Mouse (Mus musculus) embryonic facial prominence, embryonic 15.5 days (tissue): ENCODE data around the gene Lbhd1. TPM values are rescaled to one million over a fixed set of nuclear protein-coding genes. Genes with fewer than 3 reads are reported as not detected.

Experiments
- ATAC-seq: fragments of 200-750 bp; cut with Nextera tagmentation; 2 replicates; pipeline ENCODE4 v1.8.0; 2017; ENCODE audit warnings: low read depth, moderate TSS enrichment; ENCODE audit not compliant: insufficient number of reproducible peaks, low FRiP score, low TSS enrichment
- H3K27ac ChIP-seq: fragments of 300-500 bp; sonication (generic); replicated peaks from 2 replicates; pipeline ENCODE4 v1.5.1; 2015; ENCODE audit warnings: mild to moderate bottlenecking, inconsistent platforms
- H3K27me3 ChIP-seq: fragments of 300-500 bp; sonication (generic); 2 replicates; pipeline ENCODE4 v1.6.1; 2015; ENCODE audit warnings: inconsistent platforms
- H3K36me3 ChIP-seq: fragments of 300-500 bp; sonication (generic); 2 replicates; pipeline ENCODE4 v1.6.1; 2015; ENCODE audit warnings: mild to moderate bottlenecking, inconsistent platforms
- H3K4me1 ChIP-seq: fragments of 300-500 bp; sonication (generic); 2 replicates; pipeline ENCODE4 v1.6.1; 2015; ENCODE audit warnings: inconsistent platforms
- H3K4me2 ChIP-seq: fragments of 300-500 bp; sonication (generic); replicated peaks from 2 replicates; pipeline ENCODE4 v1.6.1; 2015; ENCODE audit warnings: mild to moderate bottlenecking, inconsistent platforms
- H3K4me3 ChIP-seq: fragments of 300-500 bp; sonication (generic); replicated peaks from 2 replicates; pipeline ENCODE4 v1.5.1; 2015; ENCODE audit warnings: mild to moderate bottlenecking, inconsistent platforms
- H3K9ac ChIP-seq: fragments of 300-500 bp; sonication (generic); 2 replicates; pipeline ENCODE4 v1.6.1; 2015; ENCODE audit warnings: inconsistent platforms
- H3K9me3 ChIP-seq: fragments of 300-500 bp; sonication (generic); replicated peaks from 2 replicates; pipeline ENCODE4 v1.6.1; 2016; ENCODE audit warnings: inconsistent platforms
- WGBS: fragments of 180-500 bp; shearing (Covaris S2); methylation state at CpG from one replicate; pipeline ENCODE4 v1.1.7; 2015; 5-methylcytosine and 5-hydroxymethylcytosine counted together
- polyA plus RNA-seq: library from polyadenylated mRNA; unstranded; fragments of >200 nt; fragmentation: Nextera tagmentation; extraction: Ambion mirVana; gene quantifications from 2 replicates; pipeline ENCODE4 v1.2.1, GENCODE M21; 2015

The Lbhd1 gene
- polyA plus RNA-seq, 1 experiment from 2014 or later = 58.7 TPM

- under 1% methylated on average over 6 of the region's 6 CpGs for WGBS
- Histone ChIP-seq H3K36me3 (peaks cover 22% of the 10 kb centered on the region), H3K27me3 (no peaks in the 10 kb centered on the region), H3K9me3 (no peaks in the 10 kb centered on the region), H3K9ac (peak overlapping the region; percentile 76), H3K4me1 (peaks cover 20% of the 10 kb centered on the region), H3K4me3 (peak overlapping the region; percentile 82), H3K27ac (peak overlapping the region; percentile 94), H3K4me2 (peak overlapping the region; percentile 75)
- no peak for ATAC-seq
Observed at GRCm38 (mm10) chr19:8920836-8921291, 37.3 kb downstream of the Lbhd1 start.

DNA sequence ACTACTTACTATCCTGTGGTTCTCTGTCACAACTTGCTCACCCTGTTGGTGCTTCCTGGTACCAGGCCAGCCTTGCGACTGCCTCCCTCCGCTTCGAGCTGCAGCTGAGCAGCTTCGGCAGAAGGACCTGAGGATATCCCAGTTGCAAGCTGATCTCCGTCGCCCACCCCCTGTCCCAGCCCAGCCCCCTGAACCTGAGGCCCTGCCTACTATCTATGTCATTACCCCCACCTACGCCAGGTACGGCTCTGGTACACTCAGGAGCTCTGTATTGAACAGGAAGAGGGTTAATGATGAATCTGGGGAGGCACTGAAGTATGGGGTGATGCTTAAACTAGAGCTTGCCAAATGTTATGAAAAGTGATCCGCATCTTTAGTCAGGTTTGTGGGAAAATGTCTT is 38.2 kb downstream of the Lbhd1 start:
- no peak for ATAC-seq
- H3K27me3 ChIP-seq = no peaks in the 10 kb centered on the region
- peaks cover 21% of the 10 kb centered on the region; the same call in 1 of the 2 replicates for H3K36me3 ChIP-seq
- H3K4me3 ChIP-seq = peak overlapping the region; percentile 82
- no peaks in the 10 kb centered on the region for H3K9me3 ChIP-seq
- H3K4me1 ChIP-seq = peaks cover 20% of the 10 kb centered on the region
- WGBS = 49% methylated on average over 9 of the region's 9 CpGs
- H3K27ac ChIP-seq = no peak overlapping the region
- no peak overlapping the region for H3K9ac ChIP-seq
- peak overlapping the region; percentile 75 for H3K4me2 ChIP-seq

DNA sequence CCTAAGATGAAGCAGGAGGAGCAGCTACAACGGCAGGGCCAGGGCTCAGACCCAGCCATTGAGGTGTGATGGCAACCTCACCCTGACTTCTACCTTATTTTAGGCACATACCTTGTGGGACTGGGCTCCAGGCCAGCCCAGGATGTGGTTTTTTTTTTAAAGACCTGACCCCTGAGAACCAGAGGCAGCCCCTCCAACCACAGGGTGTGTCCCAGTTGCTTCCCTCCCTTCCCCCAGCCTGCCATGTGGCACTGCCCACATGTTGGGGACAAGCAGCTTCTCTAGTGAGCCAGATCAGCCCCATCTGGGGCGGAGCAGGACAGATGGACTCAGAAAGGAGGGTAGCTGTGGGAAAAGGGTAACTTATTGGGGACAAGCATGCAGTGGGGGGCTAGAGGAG is 43.2 kb downstream of the Lbhd1 start:
- 0 out of 2 replicates have a peak overlapping the region, but pooled peaks have one; percentile 48 for H3K27ac ChIP-seq
- WGBS = 73% methylated on average over 2 of the region's 2 CpGs
- H3K36me3 ChIP-seq = peaks cover 31% of the 10 kb centered on the region; the same call in 1 of the 2 replicates

GRCm38 (mm10) chr19:8927891-8928525 is 44.5 kb downstream of the Lbhd1 start:
- no peak overlapping the region for H3K9ac ChIP-seq
- H3K9me3 ChIP-seq = no peaks in the 10 kb centered on the region
- no peaks in the 10 kb centered on the region for H3K27me3 ChIP-seq
- no peak for ATAC-seq
- H3K36me3 ChIP-seq = peaks cover 36% of the 10 kb centered on the region
- WGBS = 84% methylated on average over 12 of the region's 12 CpGs
- H3K4me3 ChIP-seq = no peak overlapping the region
- no peak overlapping the region for H3K4me2 ChIP-seq
- H3K4me1 ChIP-seq = peaks cover 18% of the 10 kb centered on the region
- H3K27ac ChIP-seq = no peak overlapping the region

More for the DNA sequence above, 43.2 kb downstream of the Lbhd1 start:
- Histone ChIP-seq H3K9me3 (no peaks in the 10 kb centered on the region), H3K4me2 (no peak overlapping the region), H3K4me3 (no peak overlapping the region), H3K27me3 (no peaks in the 10 kb centered on the region), H3K4me1 (peaks cover 23% of the 10 kb centered on the region), H3K9ac (no peak overlapping the region)
- ATAC-seq = no peak

DNA sequence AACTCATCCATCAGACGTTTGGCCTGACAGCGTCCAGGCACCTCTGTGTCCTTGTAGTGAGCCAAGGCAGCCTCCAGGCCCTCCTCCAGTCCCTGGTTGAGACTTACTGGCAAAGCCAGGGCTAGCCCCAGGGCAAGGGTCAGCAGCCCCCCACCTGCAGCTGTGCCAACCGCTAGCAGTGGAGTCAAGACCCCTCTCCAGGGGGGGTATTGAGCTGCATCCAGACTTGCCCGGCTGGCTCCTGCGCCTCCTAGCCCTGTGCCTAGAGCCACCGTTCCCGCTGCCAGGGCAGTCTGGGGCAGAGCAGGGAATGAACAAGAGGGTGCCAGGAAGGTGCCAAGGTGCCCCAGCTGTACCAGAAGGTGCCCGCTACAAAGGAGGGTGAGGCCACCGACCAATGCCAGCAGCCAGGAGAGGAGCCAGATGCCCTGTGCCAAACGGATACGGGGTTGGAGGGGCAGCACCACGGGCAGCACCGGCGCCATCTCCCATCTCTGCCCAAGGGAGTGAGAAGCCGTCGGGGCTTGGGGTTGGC is 45.2 kb downstream of the Lbhd1 start:
- Histone ChIP-seq H3K27ac (peak overlapping the region; percentile 83), H3K9ac (peak overlapping the region; percentile 68), H3K4me1 (peaks cover 18% of the 10 kb centered on the region), H3K9me3 (no peaks in the 10 kb centered on the region), H3K36me3 (peaks cover 42% of the 10 kb centered on the region), H3K4me2 (peak overlapping the region; percentile 73), H3K4me3 (peak overlapping the region; percentile 84), H3K27me3 (no peaks in the 10 kb centered on the region)
- 17% methylated on average over 16 of the region's 16 CpGs for WGBS
- ATAC-seq = peak; percentile 16; the same call in 1 of the 2 replicates

- WGBS = under 1% methylated on average over 61 of the region's 74 CpGs
- Histone ChIP-seq H3K36me3 (peaks cover 48% of the 10 kb centered on the region), H3K4me3 (peak within 1 kb of the TSS; percentile 84), H3K9me3 (no peaks in the 10 kb centered on the region), H3K27ac (peak within 1 kb of the TSS; percentile 83), H3K4me2 (peak within 1 kb of the TSS; percentile 73), H3K9ac (peak within 1 kb of the TSS; percentile 68), H3K27me3 (no peaks in the 10 kb centered on the region), H3K4me1 (peaks cover 18% of the 10 kb centered on the region)
- ATAC-seq = peak; percentile 76
Observed at GRCm38 (mm10) chr19:8929224-8930088, 45.9 kb downstream of the Lbhd1 start, which contains the start of the genes Rom1 and Eml3. Rom1 (minus strand) TSS chr19:8929356. Eml3 (plus strand) TSS chr19:8929552.

- WGBS = 8% methylated on average over 11 of the region's 11 CpGs
- H3K27me3 ChIP-seq = no peaks in the 10 kb centered on the region
- peak overlapping the region; percentile 68 for H3K9ac ChIP-seq
- peak overlapping the region; percentile 84 for H3K4me3 ChIP-seq
- peaks cover 54% of the 10 kb centered on the region for H3K36me3 ChIP-seq
- no peaks in the 10 kb centered on the region for H3K9me3 ChIP-seq
- peak overlapping the region; percentile 73 for H3K4me2 ChIP-seq
- ATAC-seq = no peak
- H3K27ac ChIP-seq = peak overlapping the region; percentile 83
- peaks cover 18% of the 10 kb centered on the region for H3K4me1 ChIP-seq
Observed at GRCm38 (mm10) chr19:8930117-8930516, 46.6 kb downstream of the Lbhd1 start.

- H3K27ac ChIP-seq = no peak overlapping the region
- H3K4me2 ChIP-seq = peak overlapping the region; percentile 73
- 0 out of 2 replicates have a peak overlapping the region, but pooled peaks have one; percentile 68 for H3K9ac ChIP-seq
- H3K9me3 ChIP-seq = no peaks in the 10 kb centered on the region
- H3K4me3 ChIP-seq = peak overlapping the region; percentile 84
- ATAC-seq = no peak
- H3K4me1 ChIP-seq = peaks cover 18% of the 10 kb centered on the region
- H3K36me3 ChIP-seq = peaks cover 55% of the 10 kb centered on the region
- H3K27me3 ChIP-seq = no peaks in the 10 kb centered on the region
- 60% methylated on average over 7 of the region's 7 CpGs for WGBS
Observed at GRCm38 (mm10) chr19:8930771-8931170, 47.2 kb downstream of the Lbhd1 start.

DNA sequence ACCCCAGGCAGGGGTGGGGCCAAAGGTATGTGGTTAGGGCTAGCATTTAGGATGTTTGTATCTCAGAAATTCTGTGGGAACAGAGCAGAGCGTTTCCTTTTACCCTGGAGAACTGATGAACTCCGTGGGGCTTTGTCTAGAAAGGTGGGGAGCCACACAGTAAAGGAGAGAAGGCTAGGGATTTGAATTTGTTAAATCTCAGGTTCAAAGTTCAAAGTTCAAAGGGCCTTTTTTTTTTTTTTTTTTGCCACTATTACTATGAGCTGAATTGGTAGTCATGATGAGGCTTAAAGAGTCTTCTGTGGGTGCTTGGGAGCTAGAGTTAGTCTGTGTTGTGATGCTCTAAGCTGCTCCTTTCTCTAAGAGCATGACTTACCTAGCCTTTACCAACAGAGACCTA is 53.2 kb downstream of the Lbhd1 start:
- H3K4me3 ChIP-seq = no peak overlapping the region
- H3K27me3 ChIP-seq = no peaks in the 10 kb centered on the region
- no peak overlapping the region for H3K4me2 ChIP-seq
- no peak for ATAC-seq
- peaks cover 70% of the 10 kb centered on the region for H3K36me3 ChIP-seq
- no peak overlapping the region for H3K27ac ChIP-seq
- peaks cover 10% of the 10 kb centered on the region for H3K4me1 ChIP-seq
- no peak overlapping the region for H3K9ac ChIP-seq
- 88% methylated on average over 2 of the region's 2 CpGs for WGBS
- H3K9me3 ChIP-seq = no peaks in the 10 kb centered on the region

DNA sequence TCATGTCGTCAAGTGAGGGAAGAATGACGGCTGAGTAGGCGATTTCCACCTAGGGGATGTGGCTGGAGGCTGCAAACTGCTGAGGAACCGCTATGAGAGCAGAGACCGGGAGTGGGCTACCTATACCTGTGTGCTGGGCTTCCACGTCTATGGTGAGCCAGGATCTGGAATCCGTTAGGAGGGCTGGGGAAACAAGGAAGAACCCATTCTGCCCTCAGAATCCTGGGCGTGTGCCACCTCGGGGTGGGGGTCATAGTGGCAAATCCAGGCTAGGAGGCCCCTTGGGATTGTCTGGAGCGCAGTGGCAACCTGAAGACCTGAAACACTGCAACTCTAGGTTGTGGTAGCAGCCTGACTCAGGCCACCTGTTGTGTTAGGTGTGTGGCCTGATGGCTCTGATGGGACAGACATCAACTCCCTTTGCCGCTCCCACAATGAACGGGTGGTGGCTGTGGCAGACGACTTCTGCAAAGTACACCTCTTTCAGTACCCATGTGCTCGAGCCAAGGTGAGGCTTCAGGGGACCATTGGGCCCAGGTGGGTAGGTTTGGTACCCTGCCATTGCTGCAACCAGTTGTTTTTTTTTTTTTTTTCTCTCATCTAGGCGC is 57.1 kb downstream of the Lbhd1 start:
- H3K9ac ChIP-seq = peak overlapping the region; percentile 21; the same call in 1 of the 2 replicates
- peak overlapping the region; percentile 68; the same call in 1 of the 2 replicates for H3K4me3 ChIP-seq
- ATAC-seq = no peak
- peak overlapping the region; percentile 61; the same call in 1 of the 2 replicates for H3K4me2 ChIP-seq
- H3K36me3 ChIP-seq = peaks cover 49% of the 10 kb centered on the region
- peak overlapping the region; percentile 99 for H3K27ac ChIP-seq
- H3K4me1 ChIP-seq = peaks cover 39% of the 10 kb centered on the region
- H3K9me3 ChIP-seq = no peaks in the 10 kb centered on the region
- no peaks in the 10 kb centered on the region for H3K27me3 ChIP-seq
- 69% methylated on average over 15 of the region's 15 CpGs for WGBS
